Mouse (Mus musculus) bone marrow, adult 2 months (tissue): ENCODE measurements around the gene Magi2. TPM values are rescaled to one million over a fixed set of nuclear protein-coding genes. Genes with fewer than 3 reads are reported as not detected.
"Not testable (repeated sequence)": the region's sequence is repeated elsewhere in the genome, so short reads cannot be mapped to it uniquely, and the experiment has no call there.

ENCODE experiments used
- H3K27ac ChIP-seq: fragments of 200-500 bp; 2 replicates; pipeline ENCODE4 v1.5.1; 2012; ENCODE audit warnings: low read depth, mild to moderate bottlenecking, control low read depth, inconsistent platforms, low read length; ENCODE audit not compliant: control insufficient read depth, poor library complexity, insufficient read depth
- H3K4me1 ChIP-seq: fragments of 200-500 bp; 2 replicates; pipeline ENCODE4 v1.6.1; 2011; ENCODE audit warnings: low read length; ENCODE audit not compliant: control insufficient read depth, insufficient read depth
- H3K4me3 ChIP-seq: fragments of 200-500 bp; replicated peaks from 2 replicates; pipeline ENCODE3; 2011; ENCODE audit warnings: mild to moderate bottlenecking, low read depth, low read length, control low read depth; ENCODE audit not compliant: control insufficient read depth
- CTCF ChIP-seq: fragments of 200-500 bp; IDR thresholded peaks from 2 replicates; pipeline ENCODE4 v1.5.1; 2011; ENCODE audit warnings: low read length, control low read depth; ENCODE audit not compliant: control insufficient read depth, insufficient read depth
- POLR2A ChIP-seq: fragments of 200-500 bp; IDR thresholded peaks from 2 replicates; pipeline ENCODE4 v1.6.1; 2011; ENCODE audit warnings: low read depth, mild to moderate bottlenecking, control low read depth, low read length, borderline replicate concordance; ENCODE audit not compliant: control insufficient read depth
- WGBS: fragments of 180-500 bp; shearing (Covaris S2); methylation state at CpG from one replicate; pipeline ENCODE4 v1.1.7; 2018; 5-methylcytosine and 5-hydroxymethylcytosine counted together
- polyA plus RNA-seq: library from polyadenylated mRNA; stranded (reverse); fragments of >200 nt; gene quantifications from 2 replicates; pipeline ENCODE4 v1.2.4, GENCODE M21; 2011; ENCODE audit warnings: low replicate concordance; ENCODE audit not compliant: missing spikeins, insufficient read depth, insufficient read length

Gene Magi2
- polyA plus RNA-seq, 1 experiment: 0.47 TPM

DNA sequence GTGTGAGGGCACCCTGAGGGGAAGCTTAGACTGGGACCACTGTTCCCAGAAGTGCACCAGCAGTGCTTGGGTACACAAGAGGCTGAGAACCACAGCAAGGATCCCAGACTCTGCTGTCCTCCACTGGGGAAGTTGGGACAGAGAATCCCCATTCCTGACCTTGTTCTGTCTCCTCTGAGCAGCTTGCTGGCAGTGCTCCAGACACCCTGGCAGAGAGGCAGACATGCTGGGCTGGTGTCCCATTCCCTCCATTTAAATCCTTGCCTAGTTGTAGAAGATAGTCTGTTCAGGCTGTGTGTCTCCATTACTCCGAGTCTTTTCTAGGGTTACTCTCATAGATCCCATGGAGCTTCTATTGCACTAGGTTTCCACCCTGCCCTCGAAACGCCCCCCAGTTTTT lies 256.1 kb downstream of the Magi2 start:
- no peak overlapping the region for H3K27ac ChIP-seq

DNA sequence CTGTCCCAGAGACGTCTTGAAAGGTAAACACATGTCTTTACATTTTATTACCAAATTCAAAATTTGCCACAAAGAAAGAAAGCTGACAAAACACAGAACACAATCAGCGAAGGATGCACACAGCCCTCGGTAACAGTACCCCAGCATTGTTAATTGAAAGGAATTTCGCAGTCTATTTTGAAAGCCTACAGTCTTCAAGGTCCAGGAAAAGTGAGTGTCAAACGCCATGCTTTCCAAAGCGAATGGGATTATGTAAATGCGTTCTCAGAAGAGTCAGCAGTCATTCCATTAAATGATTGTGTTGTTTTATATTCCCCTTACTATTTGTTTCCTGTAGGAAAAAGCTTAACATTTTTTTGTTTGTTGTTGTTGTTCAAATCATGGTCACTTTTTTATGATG lies 261.1 kb downstream of the Magi2 start:
- H3K4me3 ChIP-seq: no peak overlapping the region
- 54% methylated on average over 7 of the region's 7 CpGs for WGBS
- no peak for TF ChIP-seq POLR2A
- TF ChIP-seq CTCF: no peak
- H3K4me1 ChIP-seq: no peaks in the 10 kb centered on the region
- no peak overlapping the region for H3K27ac ChIP-seq

More for the DNA sequence above, 256.1 kb downstream of the Magi2 start:
- TF ChIP-seq CTCF (no peak), POLR2A (no peak)
- WGBS: 85% methylated on average over 3 of the region's 3 CpGs
- H3K4me3 ChIP-seq: no peak overlapping the region
- H3K4me1 ChIP-seq: no peaks in the 10 kb centered on the region

DNA sequence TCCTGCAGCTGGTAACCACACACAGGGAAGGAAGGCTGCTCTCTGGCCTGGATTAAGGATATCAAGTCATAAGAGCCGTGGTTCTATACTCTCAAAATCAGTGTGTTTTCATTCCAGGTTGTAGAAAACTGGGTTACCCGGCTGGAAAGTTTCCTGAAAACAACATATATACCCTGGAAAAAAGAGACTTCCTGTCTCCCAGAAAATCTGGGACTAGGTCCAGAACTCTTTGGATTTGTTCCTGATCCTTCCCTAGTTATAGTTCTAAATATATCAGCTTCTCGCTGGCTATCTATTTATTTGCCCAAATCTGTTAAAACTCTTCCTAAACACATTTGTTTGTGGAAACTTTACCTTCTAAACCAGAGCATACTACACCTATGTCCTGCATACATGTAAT lies 274.2 kb downstream of the Magi2 start:
- WGBS: 66% methylated on average over 3 of the region's 3 CpGs
- H3K4me3 ChIP-seq: no peak overlapping the region
- no peak for TF ChIP-seq CTCF
- no peak for TF ChIP-seq POLR2A
- no peak overlapping the region for H3K27ac ChIP-seq
- H3K4me1 ChIP-seq: no peaks in the 10 kb centered on the region

DNA sequence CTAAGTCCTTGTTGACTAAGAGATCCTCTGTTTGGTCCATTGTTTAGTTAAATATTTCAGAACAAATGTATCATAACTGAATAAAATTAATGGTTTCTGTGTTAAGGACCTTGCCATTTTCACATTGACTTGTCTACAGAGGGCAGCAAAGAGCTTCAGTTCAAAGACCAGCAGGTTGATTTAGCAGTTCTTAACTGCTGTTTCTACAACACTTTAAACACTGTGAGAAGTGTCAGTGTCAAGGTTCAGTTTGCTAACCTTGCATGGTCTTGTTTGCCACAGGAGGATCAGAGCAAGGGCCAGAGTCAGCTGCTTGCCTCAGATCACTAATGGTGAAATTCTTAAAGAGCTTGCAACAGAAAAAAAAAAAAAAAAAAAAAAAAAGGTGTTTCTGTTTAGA lies 295.3 kb downstream of the Magi2 start:
- Histone ChIP-seq H3K4me3 (no peak overlapping the region), H3K27ac (no peak overlapping the region), H3K4me1 (no peaks in the 10 kb centered on the region)
- TF ChIP-seq POLR2A: no peak
- TF ChIP-seq CTCF: no peak

DNA sequence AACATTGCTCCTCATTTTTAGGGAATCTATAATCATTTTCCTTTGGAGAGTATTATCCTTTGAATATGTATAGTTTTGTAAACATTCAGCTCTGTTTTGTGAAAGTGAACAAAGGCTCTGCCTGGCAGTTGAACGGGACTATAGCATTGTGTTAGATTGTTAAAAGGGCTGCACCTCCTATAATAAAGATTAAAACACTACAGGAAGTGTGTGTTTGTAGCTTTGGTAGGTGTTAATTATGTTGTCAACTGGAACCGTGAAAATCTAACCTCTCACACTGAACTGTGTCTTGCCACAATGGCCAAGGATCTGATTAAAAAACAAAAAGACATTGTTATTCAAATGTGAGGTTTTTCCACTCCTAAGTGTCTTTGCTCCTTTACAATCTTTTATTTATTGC lies 312.5 kb downstream of the Magi2 start:
- no peak overlapping the region for H3K4me3 ChIP-seq
- 12% methylated on average over 2 of the region's 2 CpGs for WGBS

DNA sequence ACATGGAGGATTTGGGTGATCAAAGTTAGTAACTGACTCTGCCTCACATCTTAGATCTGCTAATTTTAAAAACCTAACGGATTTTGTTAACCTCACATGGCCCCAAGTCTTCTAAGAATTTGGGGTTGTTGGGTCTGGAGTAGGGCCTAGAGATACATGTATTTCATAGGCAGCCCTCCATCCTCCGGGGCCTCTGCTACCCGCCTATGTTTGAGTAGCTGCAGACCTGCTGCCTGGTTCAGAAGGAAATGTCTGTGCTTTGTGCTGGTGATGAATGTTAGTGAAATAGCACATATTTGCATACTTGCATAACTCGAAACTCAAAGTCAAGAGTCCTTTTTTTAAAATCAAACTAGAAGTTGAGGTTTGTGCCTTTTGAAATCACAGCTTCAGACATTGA lies 319.6 kb downstream of the Magi2 start:
- H3K4me1 ChIP-seq: no peaks in the 10 kb centered on the region
- TF ChIP-seq POLR2A: no peak
- no peak for TF ChIP-seq CTCF
- H3K4me3 ChIP-seq: no peak overlapping the region
- 65% methylated on average over 4 of the region's 4 CpGs for WGBS
- no peak overlapping the region for H3K27ac ChIP-seq

More for the DNA sequence above, 312.5 kb downstream of the Magi2 start:
- TF ChIP-seq POLR2A: no peak
- TF ChIP-seq CTCF: no peak
- no peaks in the 10 kb centered on the region for H3K4me1 ChIP-seq
- H3K27ac ChIP-seq: no peak overlapping the region

DNA sequence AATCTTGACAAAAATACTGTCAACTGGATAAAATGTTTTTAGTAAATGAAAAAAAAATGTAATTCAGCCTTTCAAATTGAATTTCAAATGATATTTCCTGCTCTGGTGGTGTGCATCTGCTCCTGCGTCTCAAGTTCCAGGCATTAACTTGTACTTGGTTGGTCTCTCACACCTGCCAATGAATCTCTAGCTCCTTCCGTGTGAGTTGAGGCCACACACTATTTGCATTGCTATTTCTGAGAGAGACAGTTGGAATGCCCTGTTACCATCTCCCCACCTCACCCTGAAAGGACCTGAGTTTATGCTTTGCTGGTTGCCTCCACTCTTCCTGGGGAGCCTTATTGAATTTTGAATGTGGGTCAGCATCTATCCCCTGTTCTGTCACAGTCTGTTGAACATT lies 320.1 kb downstream of the Magi2 start:
- Histone ChIP-seq H3K4me3 (no peak overlapping the region), H3K4me1 (no peaks in the 10 kb centered on the region), H3K27ac (no peak overlapping the region)
- no peak for TF ChIP-seq CTCF
- no peak for TF ChIP-seq POLR2A
- 79% methylated on average over 2 of the region's 2 CpGs for WGBS

DNA sequence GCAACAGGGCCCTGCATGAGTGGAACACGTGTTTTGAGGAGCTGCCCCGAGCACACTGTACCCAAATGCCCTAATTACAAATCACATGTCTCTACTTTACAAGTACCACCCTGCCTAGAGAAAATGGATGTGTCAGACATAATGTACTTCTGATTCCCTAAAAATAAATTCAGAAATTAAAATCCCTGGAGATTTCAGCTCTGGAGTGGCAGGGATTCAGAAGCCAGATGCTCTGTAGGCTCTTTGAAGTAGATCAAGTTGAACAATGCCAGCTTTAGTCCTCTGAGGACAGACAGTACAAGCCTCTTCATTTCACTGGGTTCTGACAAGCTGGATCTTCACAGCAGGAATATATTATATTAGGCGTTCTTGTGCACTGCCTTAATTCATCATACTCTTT lies 326.7 kb downstream of the Magi2 start:
- H3K4me1 ChIP-seq: no peaks in the 10 kb centered on the region
- no peak overlapping the region for H3K27ac ChIP-seq
- WGBS: 80% methylated on average over 3 of the region's 3 CpGs
- H3K4me3 ChIP-seq: no peak overlapping the region
- TF ChIP-seq POLR2A (no peak), CTCF (no peak)

DNA sequence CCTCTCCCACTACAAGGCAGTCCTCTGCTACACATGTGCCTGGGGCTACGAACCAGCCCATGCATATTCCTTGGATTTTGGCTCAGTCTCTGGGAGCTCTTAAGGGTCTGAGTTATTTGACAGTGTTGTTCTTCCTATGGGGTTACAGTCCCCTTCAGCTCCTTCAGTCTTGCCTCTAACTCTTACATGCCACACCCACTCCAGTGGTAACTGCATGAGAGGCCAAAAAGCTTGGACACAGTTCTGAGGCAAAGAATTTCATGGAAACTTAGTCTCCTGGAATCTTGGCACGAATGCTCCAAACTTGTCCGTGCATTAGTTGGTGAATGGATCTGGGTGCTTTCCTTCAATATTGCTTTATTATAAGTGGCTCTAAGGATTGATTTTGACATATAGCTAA lies 338.8 kb downstream of the Magi2 start:
- 75% methylated on average over 3 of the region's 3 CpGs for WGBS
- no peak overlapping the region for H3K4me3 ChIP-seq
- H3K4me1 ChIP-seq: no peaks in the 10 kb centered on the region
- H3K27ac ChIP-seq: no peak overlapping the region
- TF ChIP-seq POLR2A (no peak), CTCF (no peak)

DNA sequence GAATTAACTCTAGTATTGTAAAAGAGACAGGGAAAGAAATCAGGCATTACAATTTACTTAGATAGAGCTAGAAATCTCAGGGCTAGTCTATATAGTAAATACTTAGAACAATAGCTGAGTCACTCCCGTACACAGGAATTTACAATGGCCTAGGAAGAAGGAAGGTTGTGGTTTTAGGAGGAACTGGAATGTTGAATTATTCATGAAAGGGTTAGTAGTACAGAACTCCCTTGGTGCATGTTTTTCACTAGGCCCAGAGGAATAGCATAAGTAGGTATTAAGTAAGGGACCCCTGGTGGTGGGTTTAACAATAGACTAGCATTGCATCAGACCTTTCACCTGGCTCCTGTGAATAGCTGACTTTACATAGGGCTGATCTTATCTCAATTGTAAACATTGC lies 339.3 kb downstream of the Magi2 start:
- 57% methylated on average over 1 of the region's 1 CpGs for WGBS
- not testable (repeated sequence) for H3K4me1 ChIP-seq, H3K27ac ChIP-seq, H3K4me3 ChIP-seq

DNA sequence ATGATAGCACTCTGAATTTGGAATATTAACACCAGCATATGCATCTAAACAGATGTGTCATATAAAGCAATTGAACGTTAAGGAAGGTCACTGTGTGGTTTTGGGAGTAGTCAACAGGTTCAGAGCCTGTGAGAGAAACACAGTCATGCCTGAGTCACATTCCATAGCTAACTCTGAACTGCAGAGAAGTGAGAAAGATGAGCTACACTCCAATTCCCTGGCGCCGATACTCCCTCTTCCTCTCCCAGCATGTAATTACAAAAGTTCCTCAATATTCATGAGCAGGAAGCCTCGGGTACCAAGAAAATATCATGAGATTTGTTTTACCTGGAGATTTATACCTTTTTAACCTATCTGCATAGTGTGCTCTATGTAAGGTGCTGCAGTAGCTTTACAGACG lies 380.9 kb downstream of the Magi2 start:
- no peak for TF ChIP-seq POLR2A
- TF ChIP-seq CTCF: no peak
- H3K4me3 ChIP-seq: no peak overlapping the region
- WGBS: 72% methylated on average over 5 of the region's 5 CpGs

More for the DNA sequence above, 380.9 kb downstream of the Magi2 start:
- H3K27ac ChIP-seq: no peak overlapping the region
- H3K4me1 ChIP-seq: no peaks in the 10 kb centered on the region
